Mouse (Mus musculus) midbrain, embryonic 13.5 days (tissue): ENCODE data around the gene Gm14496. TPM values are rescaled to one million over a fixed set of nuclear protein-coding genes. Genes with fewer than 3 reads are reported as not detected.
A peak's percentile ranks its signal among the peaks of the same experiment; 100 is the strongest.
"Not testable (repeated sequence)": the region's sequence is repeated elsewhere in the genome, so short reads cannot be mapped to it uniquely, and the experiment has no call there.

Experiments used
- ATAC-seq: fragments of 200-750 bp; cut with Nextera tagmentation; 2 replicates; pipeline ENCODE4 v1.8.0; 2017; ENCODE audit warnings: mild to moderate bottlenecking, moderate TSS enrichment, moderate library complexity
- H3K27ac ChIP-seq: fragments of 300-500 bp; sonication (generic); 2 replicates; pipeline ENCODE4 v1.5.1; 2015; ENCODE audit warnings: inconsistent platforms, mild to moderate bottlenecking, moderate library complexity
- H3K27me3 ChIP-seq: fragments of 300-500 bp; sonication (generic); 2 replicates; pipeline ENCODE4 v1.6.1; 2015; ENCODE audit warnings: mild to moderate bottlenecking, inconsistent platforms
- H3K36me3 ChIP-seq: fragments of 300-500 bp; sonication (generic); 2 replicates; pipeline ENCODE4 v1.6.1; 2015; ENCODE audit warnings: mild to moderate bottlenecking, inconsistent platforms
- H3K4me1 ChIP-seq: fragments of 300-500 bp; sonication (generic); replicated peaks from 2 replicates; pipeline ENCODE4 v1.6.1; 2015; ENCODE audit warnings: inconsistent platforms
- H3K4me2 ChIP-seq: fragments of 300-500 bp; sonication (generic); replicated peaks from 2 replicates; pipeline ENCODE4 v1.6.1; 2015; ENCODE audit warnings: moderate library complexity, mild to moderate bottlenecking, inconsistent platforms
- H3K4me3 ChIP-seq: fragments of 300-500 bp; sonication (generic); replicated peaks from 2 replicates; pipeline ENCODE4 v1.5.1; 2015; ENCODE audit warnings: mild to moderate bottlenecking, inconsistent platforms
- H3K9ac ChIP-seq: fragments of 300-500 bp; sonication (generic); replicated peaks from 2 replicates; pipeline ENCODE4 v1.6.1; 2015; ENCODE audit warnings: mild to moderate bottlenecking, inconsistent platforms
- H3K9me3 ChIP-seq: fragments of 300-500 bp; sonication (generic); 2 replicates; pipeline ENCODE4 v1.6.1; 2016; ENCODE audit warnings: mild to moderate bottlenecking, inconsistent platforms
- WGBS: fragments of 180-500 bp; shearing (Covaris S2); methylation state at CpG from one replicate; pipeline ENCODE4 v1.1.7; 2015; 5-methylcytosine and 5-hydroxymethylcytosine counted together
- polyA plus RNA-seq: library from polyadenylated mRNA; unstranded; fragments of >200 nt; fragmentation: Nextera tagmentation; extraction: Ambion mirVana; gene quantifications from 2 replicates; pipeline ENCODE4 v1.2.1, GENCODE M21; 2015

Gm14496 gene
- not detected in 2 replicates for polyA plus RNA-seq

DNA sequence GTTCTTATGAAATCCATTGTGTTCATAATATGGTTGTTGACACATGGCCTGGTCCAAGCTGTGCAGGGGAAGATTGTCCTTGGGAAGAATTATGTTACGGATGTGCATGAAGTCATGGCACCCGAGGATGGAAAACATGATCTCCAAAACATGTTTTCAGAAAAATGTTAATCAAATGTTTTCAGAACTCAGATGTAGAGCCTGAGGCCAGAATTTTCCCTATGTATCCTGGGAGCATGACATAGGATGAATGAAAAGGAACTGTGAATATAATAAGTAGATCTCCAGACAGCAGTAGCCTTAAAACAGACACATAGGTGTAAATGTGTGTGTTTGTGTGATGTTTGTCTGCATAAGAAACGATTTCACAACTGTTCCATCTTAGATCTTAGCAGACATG is at the start of gene Gm14496:
Gene Gm14496, plus strand, starts transcription at position 301 of the 400 bp plus-strand sequence.
- Histone ChIP-seq H3K27me3 (no peaks in the 10 kb centered on the region), H3K4me1 (no peaks in the 10 kb centered on the region), H3K36me3 (no peaks in the 10 kb centered on the region), H3K27ac (no peak within 1 kb of the TSS), H3K9ac (no peak within 1 kb of the TSS), H3K4me3 (no peak within 1 kb of the TSS), H3K9me3 (no peaks in the 10 kb centered on the region), H3K4me2 (no peak within 1 kb of the TSS)
- 69% methylated on average over 3 of the region's 3 CpGs for WGBS
- ATAC-seq: no peak

DNA sequence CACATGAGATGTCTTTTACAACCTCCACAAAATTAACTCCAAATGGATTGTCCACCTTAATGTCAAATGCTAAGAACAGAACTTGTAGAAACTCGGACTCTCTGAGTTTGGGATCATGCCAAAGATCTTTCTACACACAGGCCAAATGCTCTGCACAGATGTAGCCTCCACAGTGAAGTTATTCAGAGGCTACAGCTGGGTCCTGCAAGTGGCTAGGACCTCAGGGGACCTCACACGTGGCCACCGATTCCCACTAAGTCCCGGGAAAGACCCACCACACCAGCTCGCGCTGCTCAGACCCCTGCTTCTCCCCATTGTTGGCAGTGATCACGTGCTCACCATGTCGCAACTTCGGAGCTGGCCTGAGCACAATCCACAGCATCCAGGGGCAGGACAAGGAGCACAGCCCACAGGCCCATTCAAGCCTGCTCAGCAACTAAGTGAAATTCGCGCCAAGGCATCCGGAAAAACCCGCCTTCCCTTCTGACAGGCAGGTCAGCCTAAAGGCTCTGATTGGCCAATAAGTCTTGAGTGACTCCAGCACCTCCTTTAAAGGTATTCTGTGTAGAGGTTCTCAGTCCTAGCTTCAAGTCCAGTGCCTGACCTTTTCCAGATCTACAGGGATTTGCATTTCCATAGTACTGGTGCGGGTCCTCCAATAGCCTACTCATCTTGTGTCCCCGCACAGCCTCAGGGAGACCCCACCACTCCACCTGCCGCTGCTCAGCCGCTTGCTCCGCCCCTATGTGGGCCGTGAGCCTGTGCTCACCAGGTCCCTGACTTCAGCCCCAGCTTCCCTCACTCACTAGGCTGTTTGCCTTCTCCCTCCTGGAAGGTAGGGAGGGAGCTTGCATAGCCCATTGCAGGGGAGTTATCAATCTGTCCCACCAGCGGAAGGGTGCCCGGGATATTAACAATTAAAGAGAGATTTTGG is 37.9 kb upstream of the Gm14496 start:
- WGBS: 21% methylated on average over 21 of the region's 21 CpGs
- not testable (repeated sequence) for H3K9me3 ChIP-seq, H3K36me3 ChIP-seq, H3K4me1 ChIP-seq, H3K27ac ChIP-seq, H3K27me3 ChIP-seq
- ATAC-seq: peak; percentile 55; the same call in 1 of the 2 replicates
- peak overlapping the region; percentile 30 for H3K4me3 ChIP-seq
- H3K4me2 ChIP-seq: peak overlapping the region; percentile 50
- peak overlapping the region; percentile 28; the same call in 1 of the 2 replicates for H3K9ac ChIP-seq

DNA sequence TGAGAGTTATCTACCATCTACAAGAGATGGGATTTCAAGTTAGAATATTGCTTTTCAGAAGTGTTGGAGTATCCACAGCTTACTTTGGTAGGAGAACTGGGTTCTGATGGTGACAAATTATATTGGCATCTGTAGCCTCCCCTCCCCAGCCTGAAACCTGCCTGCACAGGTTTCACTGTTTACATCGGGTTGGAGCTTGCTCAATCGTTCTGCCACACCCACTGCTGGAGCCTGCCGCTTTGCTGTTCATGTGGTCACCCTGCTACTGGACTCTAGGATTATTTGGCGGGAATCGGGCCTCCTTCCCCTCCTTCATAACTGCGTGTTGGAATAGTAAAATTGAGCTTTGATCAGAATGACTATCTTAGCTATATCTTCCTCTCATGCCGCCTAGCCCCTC is 22.5 kb upstream of the Gm14496 start:
- no peak overlapping the region for H3K9ac ChIP-seq
- H3K36me3 ChIP-seq: no peaks in the 10 kb centered on the region
- no peaks in the 10 kb centered on the region for H3K9me3 ChIP-seq
- no peak overlapping the region for H3K4me2 ChIP-seq
- H3K4me3 ChIP-seq: no peak overlapping the region
- no peaks in the 10 kb centered on the region for H3K27me3 ChIP-seq
- H3K27ac ChIP-seq: no peak overlapping the region
- no peaks in the 10 kb centered on the region for H3K4me1 ChIP-seq
- WGBS: 77% methylated on average over 7 of the region's 7 CpGs
- no peak for ATAC-seq

DNA sequence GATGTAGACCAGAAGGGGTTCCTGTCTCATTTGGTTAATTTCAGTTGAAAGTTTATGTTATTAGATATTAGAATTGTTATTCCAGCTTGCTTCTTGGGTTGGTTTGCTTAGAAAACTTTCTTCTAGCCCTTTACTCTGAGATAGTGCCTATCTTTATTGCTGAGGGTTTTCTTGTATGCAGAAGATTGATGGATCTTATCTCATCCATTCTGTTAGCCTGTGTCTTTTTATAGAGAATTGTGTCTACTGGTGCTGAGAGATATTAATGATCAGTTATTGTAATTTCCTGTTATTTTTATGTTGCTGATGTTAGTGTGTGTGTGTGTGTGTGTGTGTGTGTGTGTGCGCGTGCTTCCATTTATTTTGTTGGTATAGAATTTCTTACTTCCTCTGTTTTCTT is 21.7 kb upstream of the Gm14496 start:
- Histone ChIP-seq H3K27ac (no peak overlapping the region), H3K27me3 (no peaks in the 10 kb centered on the region), H3K4me3 (no peak overlapping the region), H3K36me3 (no peaks in the 10 kb centered on the region), H3K9ac (no peak overlapping the region), H3K4me1 (no peaks in the 10 kb centered on the region), H3K9me3 (no peaks in the 10 kb centered on the region), H3K4me2 (no peak overlapping the region)
- WGBS: 98% methylated on average over 2 of the region's 2 CpGs
- ATAC-seq: no peak

DNA sequence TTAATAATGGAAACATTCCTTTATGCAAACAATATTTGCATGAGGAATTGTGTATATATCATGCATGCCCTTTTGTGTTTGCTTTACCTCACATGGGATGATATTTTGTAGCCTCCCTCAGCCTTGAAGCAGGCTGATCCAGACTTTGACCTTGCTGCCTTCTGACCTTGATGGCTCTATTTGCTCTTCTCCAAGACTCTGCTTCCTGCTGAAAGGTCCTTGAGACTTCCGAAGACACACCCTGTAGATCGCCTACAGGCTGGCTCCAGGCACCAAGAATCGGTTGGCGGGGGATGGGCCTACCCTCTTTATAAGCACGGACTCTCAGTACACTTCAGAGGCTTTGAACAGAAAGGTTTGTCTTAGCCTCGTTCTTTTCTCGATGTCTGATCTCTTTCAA is 9.0 kb upstream of the Gm14496 start:
- H3K27me3 ChIP-seq, H3K9ac ChIP-seq, H3K4me1 ChIP-seq, H3K4me3 ChIP-seq, H3K27ac ChIP-seq, H3K9me3 ChIP-seq, H3K36me3 ChIP-seq, H3K4me2 ChIP-seq, ATAC-seq: not testable (repeated sequence)
- whole genome bisulfite sequencing: 76% methylated on average over 7 of the region's 7 CpGs

Other genes starting within 250 kb of the Gm14496 start
- 46.9 and 49.2 TPM in 2 replicates for gene Myt1, start 227.8 kb upstream of the Gm14496 start, polyA plus RNA-seq
- gene Pcmtd2, start 153.3 kb upstream of the Gm14496 start, polyA plus RNA-seq: 36.3 and 38.2 TPM in 2 replicates
- gene Polr3k, start 126.8 kb upstream of the Gm14496 start, polyA plus RNA-seq: 98.4 and 110 TPM in 2 replicates